Mouse (Mus musculus) embryo, embryonic 11 days (tissue): ENCODE data around the gene Fam221a.
A peak's percentile ranks its signal among the peaks of the same experiment; 100 is the strongest.

Experiments used
- DNase-seq: peaks from one replicate; pipeline ENCODE4 v3.0.0-alpha.2; 2015

The Fam221a gene

DNA sequence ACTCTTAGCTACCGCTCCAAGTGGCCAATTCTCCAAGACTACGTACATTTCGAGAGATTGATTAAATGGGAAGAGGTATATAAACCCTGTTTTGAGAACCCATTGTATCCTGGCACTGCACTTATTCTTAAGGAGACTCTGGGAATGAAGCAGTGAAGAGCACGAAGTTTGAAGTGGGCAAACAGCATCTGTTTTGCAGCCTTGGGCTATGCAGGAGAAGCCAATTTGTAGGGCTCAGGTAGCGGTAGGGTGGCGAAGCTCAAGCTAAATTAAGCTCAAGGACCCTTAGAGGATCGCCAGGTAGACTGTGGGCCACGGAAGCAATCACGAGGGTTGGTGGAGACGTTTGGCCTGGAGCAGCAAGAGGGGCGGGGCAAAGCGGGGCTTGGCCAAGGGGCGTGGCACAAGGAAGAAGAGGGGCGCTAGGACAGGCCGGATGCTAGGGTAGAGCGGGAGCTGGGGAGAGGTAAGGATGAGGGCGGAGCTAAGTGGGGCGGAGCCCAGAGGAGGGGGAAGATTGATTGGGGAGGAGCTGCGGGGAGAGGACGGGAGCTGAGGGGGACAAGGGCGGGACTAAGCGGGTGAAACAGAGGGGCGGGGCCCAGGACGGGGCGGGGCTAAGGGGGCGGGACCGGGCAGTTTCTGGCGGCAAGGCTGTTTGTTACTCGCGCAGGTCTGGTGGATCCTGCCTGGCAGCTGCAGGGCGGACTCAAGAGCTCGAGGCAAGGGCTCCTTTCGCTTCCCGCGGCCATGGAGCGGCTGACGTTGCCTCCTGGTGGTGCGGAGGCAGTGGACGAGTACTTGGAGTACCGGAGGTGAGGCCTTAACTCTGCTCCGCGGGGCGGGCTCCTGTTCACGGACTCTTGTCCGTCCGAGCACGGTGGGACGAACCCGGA lies at the start of gene Fam221a:
Gene Fam221a, plus strand, starts transcription at position 581 of the 896 bp plus-strand sequence.
- peak; percentile 95 for DNase-seq

DNA sequence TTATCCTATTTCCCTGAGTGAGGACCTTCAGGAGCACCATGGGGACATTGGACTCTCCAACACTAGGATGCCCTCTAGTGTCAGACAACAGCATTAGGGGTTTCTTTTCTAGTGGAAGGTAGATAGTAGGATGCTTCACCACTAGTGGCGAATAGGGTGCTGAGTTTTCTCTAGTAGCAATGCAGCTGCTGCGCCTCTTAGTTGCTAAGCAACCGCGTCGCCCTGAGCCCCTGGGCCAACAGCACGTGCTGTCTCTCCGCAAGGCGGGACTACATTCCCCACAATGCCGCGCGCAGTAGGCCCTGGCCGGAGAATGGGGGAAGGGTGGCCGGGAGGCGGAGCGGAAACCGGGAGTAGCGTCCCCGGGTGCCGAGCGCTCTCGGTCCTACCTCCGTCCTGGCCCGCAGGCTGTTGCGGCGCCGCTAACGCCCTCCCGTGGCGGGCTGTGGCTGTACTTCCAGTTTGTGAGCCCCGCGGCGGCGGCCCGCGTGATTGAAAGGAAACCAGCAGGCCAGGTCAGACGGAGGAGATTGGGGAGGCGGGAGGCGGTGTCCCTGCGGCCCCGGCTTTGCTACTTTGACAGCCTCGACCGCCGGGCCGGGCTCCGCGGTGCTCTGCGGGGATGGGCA lies 48.5 kb upstream of the Fam221a start, which contains the start of gene Ccdc126:
Gene Ccdc126, plus strand, starts transcription at position 309 of the 629 bp plus-strand sequence.
- DNase-seq: peak; percentile 99

DNA sequence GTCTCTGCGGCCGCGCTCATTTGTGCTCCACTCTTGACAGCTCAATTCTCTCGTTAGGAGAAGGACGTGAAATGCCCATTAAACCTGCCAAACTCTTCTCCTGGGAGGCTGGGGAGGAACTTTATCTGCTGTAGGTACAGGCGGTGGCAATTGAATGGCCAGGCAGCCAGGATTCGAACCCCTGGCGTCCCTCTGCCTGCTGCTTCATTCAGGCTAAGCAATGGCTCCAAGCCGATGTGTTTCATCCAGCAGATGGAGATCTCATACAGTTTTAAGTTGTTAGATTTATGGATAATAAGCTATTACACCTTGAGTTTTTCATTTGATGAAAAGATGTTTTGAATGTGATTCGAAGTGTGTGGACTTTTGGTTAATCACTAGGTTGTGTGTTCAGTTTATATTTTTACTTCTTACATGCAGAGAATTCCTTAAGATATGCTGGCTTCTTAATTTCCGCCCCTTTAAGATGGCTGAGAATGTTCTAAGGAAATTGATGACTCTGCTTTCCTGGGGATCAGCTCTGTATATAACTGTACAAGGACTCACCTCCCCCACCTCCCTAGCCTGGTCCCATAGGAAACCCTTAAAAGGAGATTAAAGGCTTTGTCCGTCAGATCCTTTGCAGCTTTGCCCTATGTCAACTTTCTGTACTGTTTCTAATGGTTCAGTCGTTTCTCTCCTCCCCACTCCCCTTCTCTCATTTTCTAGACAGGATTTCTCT lies 47.8 kb upstream of the Fam221a start:
- peak; percentile 44 for DNase-seq

DNA sequence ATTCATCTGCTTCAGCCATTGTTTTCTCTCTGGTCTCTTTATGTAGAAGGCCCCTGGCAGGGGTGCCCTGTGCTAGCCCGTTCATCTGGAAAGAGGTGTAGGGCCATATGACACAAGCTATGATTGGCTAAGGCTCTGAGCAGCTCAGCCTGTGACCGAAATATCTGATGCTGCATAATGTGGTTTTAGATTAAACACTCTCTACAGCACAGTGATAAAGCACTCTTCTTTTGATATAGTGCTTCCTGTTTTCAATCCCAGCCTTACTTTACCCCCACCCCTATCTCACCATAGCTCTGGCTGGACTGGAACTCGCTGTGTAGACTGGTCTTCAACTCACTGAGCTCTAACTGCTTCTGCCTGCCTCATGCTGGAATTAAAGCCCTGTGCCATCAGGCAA lies 46.2 kb upstream of the Fam221a start:
- DNase-seq: no peak

DNA sequence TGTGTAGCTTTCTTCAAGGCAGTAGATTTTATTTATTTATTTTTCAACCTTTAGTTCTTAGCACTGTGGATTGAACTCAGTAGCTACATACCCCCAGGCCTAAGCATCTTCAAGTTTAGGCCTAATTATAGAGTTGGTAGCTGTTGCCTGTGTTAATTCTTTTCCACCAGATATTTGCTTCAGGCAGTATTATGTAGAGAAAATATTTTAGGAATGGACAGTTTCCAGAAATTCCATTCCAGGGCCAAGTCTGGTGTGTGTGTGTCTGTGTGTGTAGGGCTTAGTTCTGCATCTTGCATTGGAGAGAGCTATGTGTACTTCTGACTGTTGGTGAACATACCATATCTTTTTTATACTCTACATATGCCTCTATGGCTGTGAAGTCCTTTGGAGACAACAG lies 45.5 kb upstream of the Fam221a start:
- no peak for DNase-seq

DNA sequence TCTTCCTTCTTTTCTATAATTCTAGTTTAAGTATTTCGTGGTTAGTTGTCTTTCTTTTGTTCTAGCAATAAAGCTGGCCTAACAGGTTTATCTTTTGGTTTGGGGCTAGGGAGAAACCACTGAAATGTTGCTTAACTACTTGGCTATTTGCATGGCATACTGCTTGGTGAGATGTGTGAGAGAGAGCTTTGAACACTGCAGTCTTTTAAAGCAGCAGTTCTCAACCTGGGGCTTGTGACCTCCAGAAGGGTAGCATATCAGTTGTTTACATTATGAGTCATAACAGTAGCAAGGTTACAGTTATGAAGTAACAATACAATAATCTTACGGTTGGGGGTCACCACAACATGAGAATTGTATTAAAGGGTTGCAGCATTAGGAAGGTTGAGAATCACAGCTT lies 44.6 kb upstream of the Fam221a start:
- no peak for DNase-seq

DNA sequence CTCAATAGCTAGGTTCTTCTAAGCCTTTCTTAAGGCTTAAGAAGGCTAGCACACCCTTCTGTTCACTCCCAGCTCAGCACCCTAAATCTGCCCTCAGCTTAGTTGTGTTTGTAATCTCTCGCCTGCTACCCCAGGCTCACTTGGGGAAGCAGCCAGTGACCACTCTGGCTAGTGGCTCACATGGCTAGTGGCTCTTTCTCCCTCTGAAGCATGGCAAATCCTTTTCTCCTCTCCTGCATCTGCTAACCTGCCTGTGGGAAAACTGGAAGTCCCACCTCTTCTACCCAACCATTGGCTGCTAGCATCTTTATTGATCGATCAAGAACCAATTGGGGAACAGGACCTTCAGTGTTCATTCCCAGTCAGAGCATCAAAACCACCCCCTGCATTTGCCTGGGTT lies 43.0 kb upstream of the Fam221a start:
- DNase-seq: peak; percentile 17

DNA sequence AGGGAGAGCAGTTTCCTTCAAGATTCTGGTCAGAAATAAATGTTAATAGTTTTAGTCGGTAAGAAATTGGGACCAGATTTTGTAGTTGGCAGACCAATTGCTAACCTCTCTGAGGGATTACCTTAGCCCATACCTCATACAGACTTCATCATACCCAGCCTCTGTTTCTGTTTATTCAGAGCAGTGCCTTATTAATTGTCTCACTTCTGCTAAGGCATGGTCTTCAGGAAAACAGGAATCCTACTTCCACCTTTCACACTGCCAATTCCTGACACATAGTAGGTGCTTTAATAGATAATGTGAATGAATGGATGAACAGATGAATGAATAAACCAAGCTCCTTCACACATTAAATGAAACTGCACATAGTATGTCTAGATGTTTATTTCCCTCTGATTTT lies 42.2 kb upstream of the Fam221a start:
- no peak for DNase-seq

DNA sequence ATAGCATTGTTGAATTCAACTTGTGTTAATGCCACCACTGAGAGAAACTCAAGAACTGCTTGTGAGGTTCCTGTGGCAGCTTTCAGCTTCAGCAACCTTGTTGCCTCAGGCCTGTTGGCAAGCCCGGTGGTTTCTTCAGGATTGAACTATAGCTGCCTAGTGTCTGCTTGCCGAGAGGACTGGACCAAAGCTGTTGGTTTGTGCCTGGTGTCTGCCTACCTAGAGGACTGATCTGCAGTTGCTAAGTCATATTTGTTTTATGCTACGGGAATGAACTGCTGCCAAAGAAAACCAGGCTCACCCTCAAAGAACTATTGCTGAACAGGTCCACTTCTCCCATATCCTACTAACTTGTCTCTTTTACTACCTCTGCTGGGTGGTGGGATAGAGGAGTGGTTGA lies 40.7 kb upstream of the Fam221a start:
- no peak for DNase-seq

DNA sequence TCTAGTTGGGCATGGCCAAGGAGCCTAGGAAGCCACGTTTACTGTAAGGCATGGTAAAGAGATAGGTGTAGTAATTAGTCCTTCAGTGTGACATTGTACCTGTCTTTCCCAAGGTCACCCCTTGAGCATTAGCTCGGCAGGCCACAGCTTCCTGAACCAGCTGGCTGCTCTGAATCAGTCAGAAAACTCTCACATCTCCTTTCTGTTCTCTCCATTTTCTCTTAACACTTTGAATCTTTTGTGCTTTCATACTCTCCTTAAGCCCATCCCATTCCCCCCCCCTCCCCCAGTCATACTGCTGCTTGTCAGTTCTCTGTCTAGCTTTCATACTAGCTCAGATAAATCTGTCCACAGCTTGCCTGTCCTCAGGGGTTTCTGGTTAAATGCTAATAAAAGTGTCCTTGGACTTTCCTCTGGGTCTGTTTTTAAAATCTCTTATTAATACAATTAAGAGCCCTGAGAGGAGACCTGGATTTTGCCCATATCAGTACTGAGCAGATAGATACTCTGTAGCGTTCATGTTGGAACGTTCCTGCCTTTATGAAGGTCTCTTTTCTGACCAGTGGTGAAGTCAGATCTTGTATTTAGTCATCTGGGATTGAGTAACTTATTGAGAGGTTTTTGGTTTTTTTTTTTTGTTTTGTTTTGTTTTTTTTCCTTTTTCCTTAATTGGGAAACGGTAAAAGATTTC lies 36.0 kb upstream of the Fam221a start:
- DNase-seq: no peak

DNA sequence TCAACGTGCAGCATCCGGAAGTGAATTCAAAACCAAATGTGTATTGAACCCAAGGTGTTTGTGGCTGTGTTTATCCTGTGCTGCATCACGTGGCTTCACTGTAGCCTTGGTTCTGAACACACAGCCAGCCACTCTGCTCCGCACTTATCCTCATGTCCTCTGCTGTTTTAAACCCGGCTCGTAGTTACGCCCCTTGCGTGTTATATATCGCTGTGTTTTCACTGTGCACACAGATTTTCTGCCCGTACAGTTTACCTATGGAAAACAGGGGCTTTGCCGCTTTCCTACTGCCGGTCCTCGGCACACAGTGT lies 35.5 kb upstream of the Fam221a start:
- no peak for DNase-seq

DNA sequence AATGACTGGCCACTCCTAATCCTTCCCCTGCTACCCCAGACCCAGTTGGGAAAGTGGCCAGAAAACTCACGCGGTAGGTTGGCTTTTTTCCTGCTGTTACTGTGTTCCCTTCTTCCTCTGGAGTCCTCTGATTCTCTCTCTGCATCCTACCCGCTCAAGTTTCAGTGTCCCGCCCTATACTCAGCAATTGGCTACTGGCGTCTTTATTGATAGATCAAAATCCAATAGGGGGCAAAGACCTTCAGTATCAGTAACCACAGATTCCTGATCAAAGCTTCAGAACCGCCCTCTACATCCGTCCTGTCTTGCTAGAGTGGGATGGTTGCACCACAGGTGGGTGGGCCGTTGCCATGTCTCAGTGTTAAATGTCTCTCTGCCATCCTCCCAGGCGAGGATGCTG lies 29.0 kb upstream of the Fam221a start:
- DNase-seq: peak; percentile 50

DNA sequence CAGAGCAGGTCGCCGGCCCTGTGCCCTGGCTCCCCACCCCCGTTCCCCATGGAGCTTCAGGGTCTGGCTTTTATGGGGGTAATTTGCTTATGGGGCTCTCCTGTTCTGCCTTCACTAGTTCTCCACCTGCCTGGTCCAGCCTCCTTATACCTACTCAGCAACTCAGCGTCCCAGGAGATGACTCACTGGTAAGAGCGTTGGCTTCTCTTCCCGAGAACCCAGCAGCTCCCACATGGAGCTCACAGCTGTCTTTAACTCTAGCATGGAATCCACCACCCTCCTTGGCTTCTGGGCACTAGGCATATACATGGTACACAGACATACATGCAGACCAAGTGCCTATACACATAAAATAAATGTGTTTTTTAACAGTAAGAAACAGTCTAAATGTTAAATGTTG lies 28.4 kb upstream of the Fam221a start:
- no peak for DNase-seq

DNA sequence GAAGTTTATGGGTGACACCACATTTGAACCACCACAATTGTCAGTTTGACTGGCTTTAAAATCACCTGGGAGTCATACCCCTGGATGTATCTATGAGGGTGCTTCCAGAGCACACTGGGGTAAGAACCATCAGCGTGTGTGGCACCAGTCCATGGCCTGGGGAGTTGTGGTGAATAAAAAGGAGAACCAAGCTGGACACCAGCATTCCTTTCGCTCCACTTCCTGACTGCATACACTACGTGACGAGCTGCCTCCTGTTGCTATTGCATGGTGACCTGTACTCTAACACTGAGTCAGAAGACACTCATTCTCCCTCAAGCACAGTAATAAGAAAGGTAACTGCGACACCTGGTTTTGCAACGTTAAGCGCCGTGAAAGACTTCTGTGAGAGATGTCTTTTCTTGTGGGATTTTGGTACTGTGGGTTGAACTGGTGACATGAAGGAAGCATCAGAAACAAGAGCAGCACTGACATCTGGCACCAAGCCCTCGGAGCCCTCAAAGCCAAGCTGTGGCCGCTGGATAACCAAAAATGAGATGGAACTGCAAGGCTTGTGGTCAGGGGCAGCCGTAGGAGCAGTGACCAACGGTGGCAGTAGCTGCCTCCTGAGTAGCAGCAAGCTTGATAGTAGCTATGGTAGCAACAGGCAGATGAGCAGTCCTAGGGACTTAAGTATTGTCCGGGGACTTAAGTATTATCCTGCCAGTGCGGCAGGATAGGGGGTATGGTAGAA lies 23.6 kb upstream of the Fam221a start:
- DNase-seq: no peak

DNA sequence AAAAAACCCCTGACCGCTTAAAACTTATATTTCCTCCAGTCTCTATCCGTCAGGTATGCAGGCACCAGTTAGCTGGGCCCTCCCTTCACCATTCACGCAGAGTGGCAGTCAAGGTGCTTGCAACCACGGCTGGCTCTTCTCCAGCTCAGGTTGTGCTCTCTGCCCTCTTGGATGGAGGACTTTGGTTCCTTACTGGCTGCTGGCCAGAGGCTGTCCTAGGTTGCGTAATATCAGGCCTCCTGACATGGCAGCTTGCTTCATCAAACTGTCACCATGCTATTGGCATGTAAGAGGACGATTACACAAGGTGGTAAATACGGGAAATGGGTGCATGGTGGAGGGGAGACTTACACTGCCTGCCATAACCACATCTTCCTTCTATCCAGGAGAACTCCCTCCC lies 17.7 kb upstream of the Fam221a start:
- DNase-seq: no peak

DNA sequence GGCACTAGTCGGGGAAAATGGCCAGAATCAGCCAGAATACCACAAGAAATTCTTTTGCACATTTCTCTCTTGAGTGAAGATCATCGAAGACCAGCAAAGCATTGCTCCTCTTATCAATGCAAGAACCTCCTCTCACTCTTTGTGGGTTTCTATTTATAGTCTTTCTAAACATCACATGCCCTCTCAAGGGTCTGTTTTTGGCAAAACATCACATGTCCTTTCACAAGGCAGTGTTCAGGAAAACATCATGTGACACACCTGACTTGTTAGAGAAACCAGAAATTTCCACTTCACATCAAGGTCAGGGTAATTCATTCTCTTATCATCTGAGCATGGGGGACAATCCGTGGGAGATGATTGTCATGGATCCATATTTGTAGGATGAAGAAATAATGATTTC lies 12.9 kb upstream of the Fam221a start:
- no peak for DNase-seq

DNA sequence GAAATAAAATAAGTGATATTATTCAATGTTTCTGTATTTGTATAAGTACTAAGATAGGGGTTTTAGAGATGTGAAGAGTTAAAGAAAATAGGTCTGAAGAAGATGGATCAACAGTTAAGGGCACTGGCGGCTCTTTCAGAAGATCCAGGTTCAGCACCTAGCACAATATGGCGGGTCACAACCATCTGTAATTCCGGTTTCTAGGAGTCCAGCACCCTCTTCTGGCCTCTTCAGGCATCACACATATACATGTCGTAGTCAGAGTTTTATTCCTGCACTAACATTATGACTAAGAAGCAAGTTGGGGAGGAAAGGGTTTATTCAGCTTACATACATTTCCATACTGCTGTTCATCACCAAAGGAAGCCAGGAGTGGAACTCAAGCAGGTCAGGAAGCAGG lies 12.4 kb upstream of the Fam221a start:
- DNase-seq: no peak

DNA sequence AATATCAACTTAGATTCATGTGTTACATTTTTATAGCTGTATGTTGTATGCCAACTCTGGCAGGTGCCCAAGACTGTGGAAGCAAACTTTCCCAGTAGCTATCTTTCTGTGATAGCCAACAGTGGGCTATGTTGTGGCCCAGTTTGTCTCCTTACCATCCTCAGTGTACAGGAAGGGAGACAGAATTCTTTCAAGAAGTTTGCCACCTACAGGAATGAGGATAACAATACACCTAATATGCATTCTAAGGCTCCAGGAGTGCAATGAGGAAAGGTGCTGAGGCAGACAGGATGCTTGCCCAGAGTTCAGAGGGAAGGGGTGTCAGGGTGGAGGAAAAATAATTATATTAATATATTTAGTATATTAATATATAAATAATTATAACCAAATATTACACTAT lies 7.1 kb upstream of the Fam221a start:
- peak; percentile 11 for DNase-seq

DNA sequence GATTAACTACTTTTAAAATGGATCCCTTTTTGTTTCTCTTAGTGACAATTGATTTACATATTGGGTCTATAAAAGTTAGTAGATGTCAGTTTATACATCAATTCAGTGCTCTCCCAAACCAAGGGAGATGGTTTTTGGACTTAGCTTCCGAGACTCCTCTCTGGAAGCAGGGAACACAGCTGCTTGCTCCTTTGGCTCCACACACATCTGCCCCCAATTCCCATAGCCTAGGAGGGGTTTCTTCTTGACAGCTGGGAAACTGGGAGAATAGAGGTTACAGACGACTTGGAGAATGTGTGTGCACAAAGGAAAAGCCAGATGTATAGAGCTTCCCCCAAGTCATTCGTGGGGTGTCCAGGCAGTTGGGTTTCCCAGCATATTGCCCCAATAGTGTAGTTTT lies 673 bp downstream of the Fam221a start:
- peak; percentile 28 for DNase-seq

DNA sequence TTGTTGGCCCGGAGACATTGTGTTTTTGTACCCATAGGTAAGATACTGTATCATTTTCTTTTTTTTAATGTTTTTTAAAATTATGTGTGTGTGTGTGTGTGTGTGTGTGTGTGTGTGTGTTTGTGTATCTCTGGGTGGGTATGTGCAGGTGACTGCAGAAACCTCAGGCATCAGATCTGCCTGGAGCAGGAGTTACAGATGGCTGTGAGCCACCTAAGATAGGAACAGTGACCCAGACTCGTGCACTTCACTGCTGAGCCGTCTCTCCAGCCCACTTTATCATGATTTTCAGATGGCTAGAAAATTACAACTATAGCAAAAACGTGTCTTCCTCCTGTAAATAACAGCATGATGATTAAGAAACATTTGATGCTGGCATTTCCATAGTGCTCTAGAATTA lies 5.2 kb downstream of the Fam221a start:
- DNase-seq: no peak

DNA sequence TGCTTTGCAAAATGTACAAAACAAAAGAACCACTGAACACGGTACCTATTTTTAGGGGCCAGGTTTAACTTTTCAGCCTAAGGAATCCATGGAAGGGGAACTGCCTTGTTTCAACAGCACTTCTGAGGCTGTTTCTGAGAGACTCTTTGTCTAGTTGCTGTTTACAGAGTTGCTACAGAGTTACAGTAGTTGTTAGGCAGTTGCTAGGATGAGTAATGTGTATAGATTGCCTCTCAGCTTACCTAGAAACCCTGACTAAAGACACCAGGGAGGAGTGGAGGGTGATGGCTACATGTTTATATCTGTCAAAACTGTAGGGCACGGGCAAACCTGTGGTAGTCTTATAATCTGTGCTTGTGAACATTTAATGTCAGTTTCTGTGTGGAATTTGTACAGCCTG lies 6.4 kb downstream of the Fam221a start:
- no peak for DNase-seq

DNA sequence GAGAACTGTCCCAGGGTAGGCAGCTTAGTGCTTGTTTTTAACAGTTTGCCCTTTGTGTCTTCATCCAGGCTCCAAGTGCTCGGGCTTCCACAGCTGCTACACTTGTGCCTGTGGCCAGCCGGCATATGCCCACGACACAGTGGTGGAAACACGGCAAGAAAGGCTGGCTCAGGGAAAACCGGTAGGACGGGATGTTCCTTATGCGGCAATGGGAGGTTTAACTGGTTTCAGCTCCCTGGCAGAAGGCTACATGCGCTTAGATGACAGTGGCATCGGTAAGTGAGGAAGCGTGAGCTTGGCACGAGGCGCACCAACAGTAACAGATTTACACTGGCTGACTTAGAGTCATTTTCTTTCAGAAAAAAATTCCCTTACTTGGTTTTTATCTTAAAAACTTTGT lies 10.8 kb downstream of the Fam221a start:
- no peak for DNase-seq

DNA sequence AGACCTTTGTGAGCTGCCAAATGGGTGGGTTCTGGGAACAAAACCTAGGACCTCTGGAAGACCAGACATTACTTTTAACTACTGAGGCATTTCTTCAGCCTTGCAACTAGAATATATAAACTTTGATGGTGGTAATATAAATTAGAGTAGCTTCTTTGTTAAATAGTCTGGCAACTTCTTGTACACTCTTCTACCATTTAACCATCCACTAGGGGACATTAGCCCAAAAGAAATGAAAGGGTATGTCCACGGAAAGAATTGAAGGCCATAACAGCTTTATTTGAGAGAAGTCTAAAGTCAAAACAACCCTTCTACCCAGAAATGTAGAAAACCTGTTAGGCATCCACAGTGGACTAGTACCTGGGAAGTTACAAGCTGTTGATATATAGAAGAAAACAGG lies 26.7 kb downstream of the Fam221a start:
- no peak for DNase-seq
